Mouse (Mus musculus): ENCODE measurements around the gene Mrpl52. TPM values are rescaled to one million over a fixed set of nuclear protein-coding genes. Genes with fewer than 3 reads are reported as not detected.

Mrpl52 gene
- total RNA-seq, 2 experiments from 2014 or later: 102 to 116 TPM

DNA sequence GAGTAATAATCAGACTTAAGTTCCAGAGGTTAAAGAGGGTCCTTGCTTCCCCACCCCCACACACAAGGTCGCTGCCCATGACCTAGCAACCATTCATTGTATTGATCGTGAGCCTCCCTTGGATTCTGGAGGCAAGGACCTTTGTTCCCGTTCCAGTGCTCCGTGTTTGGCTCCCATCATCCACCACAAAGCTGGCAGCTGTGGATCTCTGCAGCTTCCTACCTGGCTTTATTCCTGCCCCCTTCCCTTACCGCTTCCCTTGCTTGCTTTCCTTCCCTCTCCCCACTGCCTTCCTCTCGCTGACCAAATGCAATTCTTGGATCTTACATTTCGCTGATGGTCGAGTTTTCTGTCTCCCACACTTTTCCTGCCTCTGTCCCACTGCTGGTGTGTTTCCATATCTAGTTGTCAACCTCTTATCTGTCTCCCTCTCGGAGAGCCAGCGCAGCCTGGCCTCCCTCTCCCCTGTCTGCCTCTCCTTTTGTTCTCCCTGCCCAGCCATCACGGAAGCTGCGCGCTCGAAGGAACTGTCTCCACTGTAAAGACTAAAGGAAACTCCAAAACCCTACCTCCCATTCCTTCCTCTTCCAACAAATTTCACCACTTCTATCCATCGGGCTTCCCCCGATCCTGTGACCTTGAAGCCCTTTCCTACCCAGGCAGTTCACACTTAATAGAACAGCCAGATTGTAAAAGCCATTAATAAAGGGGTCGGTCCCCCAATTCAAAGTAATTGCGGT is 3.9 kb downstream of the Mrpl52 start:
- no peak for DNase-seq
- intact Hi-C loops (cut with DNase I): loop anchor here (2.0 kb wide), 1 partner anchor 18 kb away; no protein-coding TSS in a partner anchor

DNA sequence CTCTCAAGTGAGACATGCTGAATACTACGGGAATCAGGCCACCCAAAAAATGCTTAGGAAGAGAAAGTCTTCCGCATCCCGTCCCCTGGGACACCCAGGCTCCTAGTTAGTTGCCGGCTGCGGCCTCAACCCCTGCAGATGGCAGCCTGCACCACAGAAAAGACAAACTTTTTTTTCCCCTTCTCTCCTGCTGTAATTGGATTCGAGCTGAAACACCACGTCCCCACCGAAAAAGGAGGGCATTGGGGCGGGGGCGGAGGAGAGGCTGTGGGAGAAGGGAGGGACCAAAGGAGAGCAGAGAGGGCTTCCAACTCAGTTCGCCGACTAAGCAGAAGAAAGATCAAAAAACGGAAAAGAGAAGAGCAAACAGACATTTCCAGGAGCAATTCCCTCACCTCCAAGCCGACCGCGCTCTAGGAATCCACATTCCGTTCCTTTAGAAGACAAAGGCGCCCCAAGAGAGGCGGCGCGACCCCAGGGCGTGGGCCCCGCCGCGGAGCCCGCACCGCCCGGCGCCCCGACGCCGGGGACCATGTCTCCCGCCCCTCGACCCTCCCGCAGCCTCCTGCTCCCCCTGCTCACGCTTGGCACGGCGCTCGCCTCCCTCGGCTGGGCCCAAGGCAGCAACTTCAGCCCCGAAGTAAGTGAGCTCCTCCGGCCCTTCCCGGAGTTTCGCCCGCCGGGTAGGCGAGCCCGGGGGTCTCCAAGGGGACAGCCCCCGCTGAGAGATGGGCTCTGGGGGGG is 4.8 kb downstream of the Mrpl52 start, which contains the start of gene Mmp14:
Mmp14 (plus strand) TSS at position 279 of the 744 bp plus-strand sequence.
- intact Hi-C loops (cut with DNase I): loop anchor here (2.0 kb wide), 1 partner anchor 17 kb away; no protein-coding TSS in a partner anchor
- peak; percentile 76 to 77 for DNase-seq

DNA sequence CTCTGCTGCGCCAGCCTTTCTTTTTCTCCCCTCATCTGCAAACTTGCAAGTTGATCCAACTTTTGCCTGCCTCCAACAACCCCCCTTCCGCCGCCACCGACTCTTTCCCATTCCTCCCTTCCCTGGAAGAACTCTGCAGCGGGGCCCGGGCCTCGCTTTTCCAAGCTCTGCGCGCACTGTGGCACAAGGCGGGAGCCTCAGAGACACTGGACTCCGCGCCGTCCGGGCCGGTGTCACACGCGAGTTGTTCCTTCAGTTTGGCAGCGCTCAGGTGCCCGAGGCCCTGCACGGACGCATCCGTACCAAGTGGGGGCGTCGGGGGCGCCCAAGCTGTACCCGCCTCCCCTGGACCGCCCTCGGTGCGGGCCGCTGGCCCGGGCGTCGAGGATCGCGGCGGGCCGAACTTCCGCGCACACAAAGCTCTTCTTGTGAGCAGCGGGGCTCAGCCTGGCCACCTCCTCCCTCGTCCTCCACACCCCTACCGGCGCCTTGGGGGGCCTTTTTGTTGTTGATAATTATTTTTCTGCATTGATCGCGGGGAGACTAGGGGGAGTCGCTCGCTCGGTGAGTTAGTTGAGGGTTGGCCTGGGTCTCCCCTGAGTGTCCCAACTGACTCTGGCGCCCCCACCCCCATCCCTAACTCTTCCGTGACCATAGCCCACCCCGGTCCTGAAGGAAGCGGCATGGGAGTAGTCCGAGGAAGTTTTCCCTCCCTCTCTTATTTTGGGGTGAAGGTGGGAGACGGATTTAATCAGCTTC is 5.5 kb downstream of the Mrpl52 start:
- intact Hi-C loops (cut with DNase I): no loop called here
- DNase-seq: peak; percentile 54 to 56

DNA sequence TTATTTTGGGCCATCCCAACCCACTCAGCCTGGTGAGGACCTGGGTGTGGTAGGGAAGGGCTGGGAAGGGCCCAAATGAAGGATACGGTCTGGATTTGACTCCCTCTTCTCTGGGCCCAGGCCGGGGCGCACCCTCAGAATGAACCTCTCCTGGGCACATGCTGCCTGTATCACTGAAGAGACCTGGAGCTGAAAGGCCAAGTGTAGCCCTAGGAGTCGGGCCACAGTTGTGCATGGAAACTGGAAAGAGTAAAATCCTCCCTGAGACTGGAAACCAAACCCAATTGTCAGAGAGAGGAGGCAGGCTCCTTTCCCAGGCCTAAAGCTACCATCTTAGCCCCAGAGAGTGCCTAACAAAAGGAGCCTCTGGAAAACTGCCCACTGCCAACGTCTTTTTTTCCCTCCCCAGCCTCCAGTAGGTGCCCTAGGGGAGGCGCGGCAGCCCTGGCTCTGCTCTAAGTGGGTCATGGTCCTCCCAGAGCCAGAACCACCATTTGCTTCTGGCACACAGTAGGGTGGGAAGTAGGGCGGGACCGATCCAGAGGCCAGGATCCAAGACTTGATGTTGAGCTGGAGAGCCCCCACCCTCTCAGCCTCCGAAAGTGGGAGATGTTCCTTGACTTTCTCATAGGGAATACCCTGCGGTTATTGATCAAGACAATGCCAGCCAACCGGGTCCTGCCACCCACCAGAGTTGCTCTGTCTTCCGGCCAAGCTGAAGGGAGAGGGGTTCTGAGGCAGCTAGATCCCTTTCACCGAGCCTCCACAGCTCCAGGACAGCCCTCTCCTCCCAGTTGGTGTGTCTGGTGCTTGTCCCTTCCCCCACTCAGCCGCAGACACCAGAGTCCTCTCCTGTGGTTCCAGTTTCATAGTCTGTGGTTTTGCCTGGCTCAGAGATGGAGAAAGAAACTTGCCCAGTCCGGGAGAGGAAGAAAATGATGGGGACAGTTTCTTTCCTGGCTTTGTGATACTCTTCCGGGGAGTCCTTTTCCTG is 6.4 kb downstream of the Mrpl52 start:
- intact Hi-C loops (cut with DNase I): no loop called here
- peak in 1 of 2 experiments; percentile 47 for DNase-seq

DNA sequence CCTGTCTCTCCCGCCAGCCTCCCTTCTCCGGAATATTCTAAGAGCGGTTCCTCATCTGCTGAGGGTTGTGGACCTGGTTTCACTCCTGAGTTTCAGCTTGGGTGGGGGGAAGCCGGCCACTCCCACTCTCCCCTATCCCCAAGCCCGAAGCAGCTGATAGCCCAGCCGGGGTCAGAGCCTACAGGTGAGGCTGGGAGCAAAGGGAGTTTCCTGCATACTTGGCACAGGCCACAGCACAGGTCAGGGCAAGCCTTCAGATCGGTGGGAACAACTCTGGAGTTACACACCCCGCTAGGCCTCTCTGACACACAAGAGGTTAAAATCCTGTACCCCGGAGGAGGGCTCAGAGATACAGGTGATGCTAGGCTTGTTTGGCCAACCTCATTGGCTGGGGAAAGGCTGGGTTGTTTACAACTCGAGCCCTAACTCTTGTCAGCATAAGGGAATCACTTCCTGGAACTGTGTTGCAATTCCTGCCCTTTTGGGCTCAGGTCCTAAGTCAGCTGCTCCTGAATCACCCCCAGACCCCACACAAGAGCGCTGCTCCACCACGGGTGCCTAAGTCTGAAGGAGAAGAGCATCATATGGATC is 7.3 kb downstream of the Mrpl52 start:
- DNase-seq: peak in 1 of 2 experiments; percentile 42
- intact Hi-C loops (cut with DNase I): no loop called here

DNA sequence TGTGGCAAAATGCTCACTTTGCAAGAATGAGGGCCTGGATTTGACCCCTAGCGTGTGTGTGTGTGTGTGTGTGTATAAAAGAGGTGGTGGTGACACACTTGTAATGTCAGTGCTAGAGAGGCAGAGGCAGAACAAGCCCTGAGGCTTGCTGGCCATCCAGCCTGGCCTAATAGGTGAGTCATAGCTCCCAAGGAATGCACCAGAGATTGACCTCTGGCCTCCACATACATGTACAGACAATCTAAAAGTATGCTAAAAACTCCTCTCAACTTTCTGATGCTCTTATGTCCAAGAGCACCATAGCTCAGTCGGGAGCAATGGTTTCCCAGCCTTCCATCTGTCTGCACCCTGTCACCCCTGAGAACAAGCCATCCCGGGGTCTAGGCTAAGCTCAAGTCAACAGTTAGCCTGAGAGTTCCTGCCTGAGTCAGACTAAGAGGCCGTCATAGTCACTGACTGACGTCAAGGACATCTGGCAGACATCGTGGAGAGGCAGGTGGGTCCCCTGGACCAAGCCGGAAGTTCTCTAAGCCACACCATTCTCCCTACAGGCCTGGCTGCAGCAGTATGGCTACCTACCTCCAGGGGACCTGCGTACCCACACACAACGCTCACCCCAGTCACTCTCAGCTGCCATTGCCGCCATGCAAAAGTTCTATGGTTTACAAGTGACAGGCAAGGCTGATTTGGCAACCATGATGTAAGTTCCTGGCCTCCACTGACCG is 8.6 kb downstream of the Mrpl52 start:
- no peak for DNase-seq
- intact Hi-C loops (cut with DNase I): no loop called here

DNA sequence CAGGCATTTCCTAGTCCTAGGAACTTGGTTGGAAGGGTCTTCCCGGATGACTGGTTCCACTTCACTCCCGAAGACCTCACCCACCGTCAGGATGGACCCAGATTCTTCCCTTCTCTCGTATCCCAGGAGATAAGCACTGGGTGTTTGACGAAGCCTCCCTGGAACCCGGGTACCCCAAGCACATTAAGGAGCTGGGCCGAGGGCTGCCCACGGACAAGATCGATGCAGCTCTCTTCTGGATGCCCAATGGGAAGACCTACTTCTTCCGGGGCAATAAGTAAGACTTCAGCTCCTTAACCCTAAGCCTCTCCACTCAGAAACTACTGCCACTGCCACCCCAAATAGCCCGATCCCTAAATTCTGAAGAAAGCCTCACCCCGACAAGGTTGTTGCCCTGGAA is 12.4 kb downstream of the Mrpl52 start:
- intact Hi-C loops (cut with DNase I): no loop called here
- no peak for DNase-seq

DNA sequence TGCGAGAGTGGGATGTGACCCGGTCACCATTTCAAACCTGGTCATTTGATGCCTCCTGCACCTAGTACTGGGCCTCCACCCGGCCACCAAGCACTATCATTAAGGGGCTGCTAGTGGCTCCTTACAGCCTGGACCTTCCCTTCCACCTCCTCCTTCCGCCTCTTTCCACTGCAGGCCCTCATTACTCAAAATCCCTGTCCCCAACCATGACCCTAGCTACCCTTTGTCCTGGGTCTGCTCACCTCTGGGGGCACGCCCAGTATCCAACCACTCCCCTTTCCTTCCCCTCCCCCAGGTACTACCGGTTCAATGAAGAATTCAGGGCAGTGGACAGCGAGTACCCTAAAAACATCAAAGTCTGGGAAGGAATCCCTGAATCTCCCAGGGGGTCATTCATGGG is 12.9 kb downstream of the Mrpl52 start:
- intact Hi-C loops (cut with DNase I): no loop called here
- DNase-seq: no peak

DNA sequence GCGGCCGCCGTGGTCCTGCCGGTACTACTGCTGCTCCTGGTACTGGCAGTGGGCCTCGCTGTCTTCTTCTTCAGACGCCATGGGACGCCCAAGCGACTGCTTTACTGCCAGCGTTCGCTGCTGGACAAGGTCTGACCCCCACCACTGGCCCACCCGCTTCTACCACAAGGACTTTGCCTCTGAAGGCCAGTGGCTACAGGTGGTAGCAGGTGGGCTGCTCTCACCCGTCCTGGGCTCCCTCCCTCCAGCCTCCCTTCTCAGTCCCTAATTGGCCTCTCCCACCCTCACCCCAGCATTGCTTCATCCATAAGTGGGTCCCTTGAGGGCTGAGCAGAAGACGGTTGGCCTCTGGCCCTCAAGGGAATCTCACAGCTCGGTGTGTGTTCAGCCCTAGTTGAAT is 13.8 kb downstream of the Mrpl52 start:
- intact Hi-C loops (cut with DNase I): no loop called here

DNA sequence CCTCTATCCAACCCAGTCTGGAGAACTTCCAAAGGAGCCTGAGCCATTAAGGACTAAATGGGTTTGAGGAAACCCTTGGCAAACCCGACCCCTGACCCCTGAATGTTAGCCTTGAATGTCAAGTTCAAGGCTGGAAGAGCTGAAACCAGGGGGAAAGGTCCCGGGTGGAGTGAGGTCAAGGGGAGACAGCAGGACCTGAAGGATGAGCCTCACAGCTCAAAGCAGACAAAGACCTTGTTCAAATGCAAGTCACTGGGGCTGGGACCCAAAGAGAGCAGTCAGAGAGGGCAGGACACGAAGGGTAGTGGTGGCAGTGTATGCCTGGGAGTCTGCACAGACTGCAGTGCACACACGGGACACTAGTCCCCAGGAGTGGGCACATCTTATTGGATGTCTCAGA is 14.7 kb downstream of the Mrpl52 start:
- no peak for DNase-seq
- intact Hi-C loops (cut with DNase I): no loop called here

More for the DNA sequence above, 13.8 kb downstream of the Mrpl52 start:
- DNase-seq: no peak

DNA sequence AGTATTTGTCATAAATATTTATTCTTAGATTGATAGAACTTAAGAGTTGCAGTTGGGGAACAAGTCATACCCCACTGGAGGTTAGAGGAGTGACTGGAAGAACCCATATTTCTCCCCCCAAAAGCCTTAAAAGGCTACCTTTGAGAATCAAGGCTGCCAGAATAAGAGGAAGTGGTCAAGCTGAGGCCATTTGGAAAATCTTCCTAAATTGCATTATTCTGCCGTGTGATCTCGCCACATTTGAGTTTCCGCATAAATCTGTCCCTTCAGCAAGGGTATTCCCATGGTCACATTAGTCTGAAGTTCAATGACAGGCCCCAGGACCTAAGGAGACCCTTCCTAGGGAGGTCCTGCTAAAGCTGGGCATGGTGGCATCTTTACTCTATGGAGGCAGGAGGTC is 15.8 kb downstream of the Mrpl52 start:
- DNase-seq: no peak
- intact Hi-C loops (cut with DNase I): no loop called here

DNA sequence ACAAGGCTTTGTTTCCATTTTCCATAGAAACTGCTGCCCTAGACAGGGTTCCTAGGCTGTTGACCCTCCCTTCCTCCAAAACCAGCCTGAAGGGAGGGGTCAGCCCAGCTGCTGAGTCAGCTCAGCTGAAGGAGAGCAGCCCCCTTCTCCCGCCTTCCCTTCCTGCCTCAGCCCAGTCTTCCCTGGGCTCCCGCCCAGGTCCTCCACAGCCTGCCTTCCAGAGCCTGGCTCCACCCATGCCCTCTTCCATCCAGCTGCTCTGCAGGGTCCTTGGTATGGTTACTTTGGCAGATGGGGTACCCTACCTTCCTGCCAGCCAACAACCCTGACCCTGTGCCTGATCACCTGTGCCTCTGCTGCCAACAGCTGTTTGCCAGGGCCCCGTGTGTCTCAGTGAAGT is 16.5 kb downstream of the Mrpl52 start:
- intact Hi-C loops (cut with DNase I): no loop called here

DNA sequence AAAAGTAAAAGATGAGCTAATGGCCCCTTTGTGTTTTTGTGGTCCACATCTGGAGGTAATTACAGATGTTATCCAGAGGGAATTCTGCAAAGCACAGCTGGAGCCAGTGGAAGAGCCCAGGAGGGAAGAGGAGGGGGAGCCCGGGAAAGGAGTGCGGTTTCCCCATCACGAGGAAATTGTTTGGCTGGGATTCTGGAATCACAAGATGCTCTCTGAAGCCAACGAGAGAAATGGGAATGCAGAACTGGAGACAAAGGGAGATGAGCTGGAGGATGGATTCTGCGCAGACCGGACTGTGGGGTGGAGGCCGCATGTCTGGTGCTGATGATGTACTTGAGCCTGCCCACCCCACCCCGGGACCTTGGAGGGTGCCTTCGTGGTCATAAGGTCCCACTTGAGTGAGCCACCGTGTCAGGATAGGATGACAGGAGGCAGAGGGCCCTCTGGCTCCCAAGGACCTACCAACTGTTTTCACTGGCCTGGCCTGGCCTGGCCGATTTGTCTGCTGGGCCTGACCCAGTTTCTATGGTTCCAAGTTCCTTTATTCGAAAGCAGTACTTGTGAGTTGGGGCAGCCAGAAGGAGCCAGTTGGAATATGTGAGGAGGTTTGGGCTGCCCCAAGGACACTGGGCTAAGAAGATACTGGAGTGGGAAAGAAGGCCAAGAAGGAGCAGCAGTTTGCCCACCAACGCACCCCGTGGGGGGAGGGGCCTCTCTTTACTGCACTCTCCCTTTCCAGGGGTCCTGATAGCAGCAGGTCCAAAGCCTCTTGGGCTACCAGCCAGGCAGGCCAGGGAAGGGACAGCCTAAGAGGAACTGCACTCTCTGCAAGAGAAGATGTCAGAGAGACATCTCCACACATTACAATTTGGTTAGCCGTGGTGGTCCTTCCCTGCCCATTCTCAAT is 17.3 kb downstream of the Mrpl52 start:
- intact Hi-C loops (cut with DNase I): no loop called here
- peak; percentile 62 to 73 for DNase-seq

More for the DNA sequence above, 16.5 kb downstream of the Mrpl52 start:
- peak; percentile 66 to 76 for DNase-seq

DNA sequence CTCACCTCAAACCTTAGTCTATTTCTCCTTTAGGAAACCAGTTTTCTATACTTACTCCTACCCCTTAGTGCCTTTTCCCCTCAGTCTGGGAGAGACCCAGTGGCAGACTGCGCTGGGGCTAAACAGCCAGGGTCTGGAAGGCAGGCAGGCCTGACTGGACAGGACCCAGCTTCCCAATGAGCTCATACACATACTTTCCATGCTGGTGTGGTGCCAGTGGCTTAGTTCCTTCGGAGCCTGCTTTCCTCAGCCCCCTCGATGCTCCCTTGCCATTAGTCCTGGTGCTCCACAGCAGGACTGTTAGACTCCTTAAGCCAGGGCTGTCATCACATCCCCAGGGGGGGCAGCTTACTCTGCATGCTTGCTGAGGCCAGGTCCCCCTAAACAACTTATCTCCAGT is 18.8 kb downstream of the Mrpl52 start:
- intact Hi-C loops (cut with DNase I): loop anchor here (5.0 kb wide), 3 partner anchors 33 to 83 kb away; partner anchors contain the start of gene Oxa1l
- DNase-seq: peak; percentile 54 to 76

DNA sequence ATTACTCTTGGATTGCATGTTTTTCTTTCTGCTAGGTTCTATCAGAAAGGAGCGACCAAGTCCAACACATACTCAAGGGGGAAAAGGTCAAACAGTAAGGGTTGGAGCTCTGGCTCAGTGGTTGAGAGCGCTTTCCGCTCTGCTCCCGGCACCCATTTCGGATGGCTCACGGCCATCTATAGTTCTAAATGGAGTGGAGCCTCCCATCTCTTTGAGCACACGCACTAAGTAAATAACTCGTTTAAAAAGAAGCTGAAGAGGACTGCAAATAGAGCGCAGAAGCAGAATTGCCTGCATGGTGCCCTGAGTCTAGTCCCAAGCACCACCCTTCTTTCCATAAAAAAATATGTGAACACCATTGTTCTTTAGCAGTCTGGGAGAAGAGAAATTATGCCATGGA is 26.9 kb downstream of the Mrpl52 start:
- DNase-seq: no peak
- intact Hi-C loops (cut with DNase I): no loop called here

DNA sequence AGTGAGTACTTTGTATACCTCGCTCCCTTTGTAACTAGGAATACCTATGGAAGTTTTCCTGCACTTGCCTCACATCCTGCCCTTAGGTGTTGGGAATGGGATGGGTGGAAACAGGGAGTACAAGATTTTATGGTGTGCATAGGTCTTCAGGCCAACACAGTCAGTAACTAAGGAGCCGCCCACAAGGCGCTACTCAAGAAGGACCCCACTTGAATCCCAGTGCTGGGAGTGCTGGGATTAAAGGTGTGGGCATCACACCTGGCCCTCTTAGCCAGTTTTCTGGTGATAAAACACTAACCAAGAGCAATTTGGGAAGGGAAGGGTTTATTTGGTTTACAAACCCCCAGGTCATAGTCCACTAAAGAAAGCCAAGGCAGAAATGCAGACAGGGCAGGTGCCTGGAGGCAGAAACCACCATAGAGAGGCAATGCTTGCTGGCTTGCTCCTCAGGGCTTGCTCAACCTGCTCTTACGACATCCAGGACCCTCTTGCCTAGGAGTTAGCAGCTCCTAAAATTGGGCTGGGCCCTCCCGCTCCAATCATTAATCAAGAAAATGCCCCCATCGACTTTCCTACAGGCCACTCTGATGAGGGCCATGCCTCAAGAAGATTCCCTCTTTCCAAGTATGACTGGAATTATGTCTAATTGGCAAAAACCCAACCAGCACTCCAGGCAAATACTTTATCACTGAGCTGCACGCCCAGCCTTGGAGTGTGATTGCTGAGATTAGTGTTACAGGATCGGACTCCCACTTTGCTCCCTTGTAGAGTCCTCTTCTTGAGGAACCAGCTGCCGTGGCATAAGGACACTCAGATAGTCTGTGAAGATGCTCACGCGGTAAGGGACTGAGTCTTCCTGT is 28.2 kb downstream of the Mrpl52 start:
- intact Hi-C loops (cut with DNase I): no loop called here

More for the DNA sequence above, 28.2 kb downstream of the Mrpl52 start:
- no peak for DNase-seq

Measured in heart, postnatal 14 days (tissue).